ENCODE assay signal across 27 mouse cellular contexts in the genomic region with DNA sequence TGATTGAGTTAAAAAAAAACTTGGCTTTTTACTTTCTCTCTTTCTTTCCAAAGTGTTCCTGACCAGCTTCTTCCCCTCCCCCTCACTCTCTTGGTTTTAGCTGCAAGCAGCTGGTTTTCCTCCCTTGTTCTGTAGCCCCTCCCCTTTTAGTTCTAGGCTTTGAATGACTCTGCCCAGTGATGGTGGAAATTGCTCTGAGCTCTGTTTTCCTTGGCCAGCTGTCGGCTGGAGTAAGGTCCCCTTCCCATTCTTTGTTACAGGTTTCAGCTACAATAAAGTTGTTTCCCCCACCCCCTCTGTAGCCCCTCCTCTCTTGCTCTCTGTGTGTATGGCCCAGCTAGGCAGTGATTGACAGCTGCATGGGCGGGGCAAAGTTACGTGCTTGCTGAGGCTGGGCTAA. TPM values are rescaled to one million over a fixed set of nuclear protein-coding genes. Genes with fewer than 3 reads are reported as not detected.
"Had no signal": no experiment of that assay in that cellular context is flagged by ENCODE, and none has a peak within 500 bp of the region (broad histone marks: within the 10 kb centered on the region; RNA-seq: fewer than 3 reads in every experiment).

No protein-coding gene starts in this region.

- H3K9ac ChIP-seq: kidney, embryonic 15.5 days; liver, embryonic 13.5 days; neural tube, embryonic 12.5 days; neural tube, embryonic 15.5 days; stomach, embryonic 15.5 days had no signal

- H3K27ac ChIP-seq: kidney, embryonic 15.5 days; liver, embryonic 13.5 days; neural tube, embryonic 12.5 days; neural tube, embryonic 15.5 days; stomach, embryonic 15.5 days had no signal

- H3K27me3 ChIP-seq: kidney, embryonic 15.5 days; liver, embryonic 13.5 days; neural tube, embryonic 12.5 days; neural tube, embryonic 15.5 days; stomach, embryonic 15.5 days had no signal

- H3K36me3 ChIP-seq: kidney, embryonic 15.5 days; liver, embryonic 13.5 days; neural tube, embryonic 12.5 days; neural tube, embryonic 15.5 days; stomach, embryonic 15.5 days had no signal

- H3K4me3 ChIP-seq: kidney, embryonic 15.5 days; liver, embryonic 13.5 days; neural tube, embryonic 12.5 days; neural tube, embryonic 15.5 days; stomach, embryonic 15.5 days had no signal

- DNase-seq: kidney, postnatal 14 days; kidney, postnatal 4 days; liver, embryonic 13.5 days; lung, adult 2 months; lung, postnatal 14 days; lung, postnatal 4 days; midbrain, embryonic 14.5 days; right cerebral cortex, adult 18-20 months; right cerebral cortex, postnatal 25 days; spleen, adult 18-20 months; thymus, postnatal 36 days had no signal

- H3K9me3 ChIP-seq: liver, embryonic 13.5 days; stomach, embryonic 15.5 days had no signal

- H3K4me2 ChIP-seq: kidney, embryonic 15.5 days; liver, embryonic 13.5 days; midbrain, embryonic 11.5 days; neural tube, embryonic 12.5 days; neural tube, embryonic 15.5 days; stomach, embryonic 15.5 days had no signal

- H3K4me1 ChIP-seq: kidney, embryonic 15.5 days; liver, embryonic 13.5 days; neural tube, embryonic 12.5 days; neural tube, embryonic 15.5 days; stomach, embryonic 15.5 days had no signal

RNA-seq across cellular contexts. Expression of gene Cyp2d12, which starts 47.9 kb away (rescaled TPM):
- total RNA-seq: layer of hippocampus, adult 18-20 months; layer of hippocampus, postnatal 14 days; left cerebral cortex, adult 18-20 months; left cerebral cortex, postnatal 25 days; megakaryocyte progenitor cell, adult 5-6 weeks; megakaryocyte-erythroid progenitor cell, adult 5-6 weeks; midbrain, postnatal 0 days had no signal
- polyA plus RNA-seq: kidney, embryonic 15.5 days; limb, embryonic 11.5 days; limb, embryonic 14.5 days; liver, embryonic 13.5 days; liver, embryonic 16.5 days; lung, adult 2 months; lung, embryonic 16.5 days; midbrain, embryonic 11.5 days; midbrain, embryonic 14.5 days; midbrain, postnatal 0 days; neural tube, embryonic 12.5 days; neural tube, embryonic 15.5 days; stomach, embryonic 15.5 days had no signal
